Mouse (Mus musculus): ENCODE data around the gene Zfp296. TPM values are rescaled to one million over a fixed set of nuclear protein-coding genes. Genes with fewer than 3 reads are reported as not detected.
A peak's percentile ranks its signal among the peaks of the same experiment; 100 is the strongest.

Gene Zfp296
- polyA plus RNA-seq, 1 experiment from 2014 or later = 0.34 TPM

DNA sequence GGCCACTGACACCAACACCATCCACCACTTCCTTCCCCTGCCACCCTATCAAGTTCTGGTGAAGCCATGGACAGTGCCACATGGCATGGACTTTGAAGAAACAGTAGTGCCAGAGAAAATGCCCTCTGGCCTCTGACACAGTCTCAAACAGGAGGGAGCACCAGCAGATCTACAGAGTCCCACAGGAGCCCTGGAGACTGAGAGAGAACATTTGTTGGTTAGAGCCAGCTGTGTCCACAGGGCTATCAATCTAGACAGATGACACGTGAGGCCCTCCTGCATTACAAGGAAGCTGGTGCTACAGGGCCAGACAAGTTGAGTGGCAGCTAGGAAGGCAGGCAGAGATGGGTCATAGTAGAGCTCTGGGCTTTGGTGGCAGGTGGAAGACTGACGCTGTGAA, 24.6 kb upstream of the Zfp296 start:
- Histone ChIP-seq H3K4me3 (replicated peaks) (no peak overlapping the region), H3K9me3 (no peaks in the 10 kb centered on the region), H3K4me2 (no peak overlapping the region), H3K4me1 (peaks cover 12% of the 10 kb centered on the region; the same call in 1 of the 2 replicates), H3K9ac (no peak overlapping the region), H3K36me3 (replicated peaks) (peaks cover 32% of the 10 kb centered on the region), H3K27ac (no peak overlapping the region), H3K27me3 (no peaks in the 10 kb centered on the region)
- ATAC-seq (ENCODE audit: low FRiP score) = no peak
- 85% methylated on average over 2 of the region's 2 CpGs for WGBS

DNA sequence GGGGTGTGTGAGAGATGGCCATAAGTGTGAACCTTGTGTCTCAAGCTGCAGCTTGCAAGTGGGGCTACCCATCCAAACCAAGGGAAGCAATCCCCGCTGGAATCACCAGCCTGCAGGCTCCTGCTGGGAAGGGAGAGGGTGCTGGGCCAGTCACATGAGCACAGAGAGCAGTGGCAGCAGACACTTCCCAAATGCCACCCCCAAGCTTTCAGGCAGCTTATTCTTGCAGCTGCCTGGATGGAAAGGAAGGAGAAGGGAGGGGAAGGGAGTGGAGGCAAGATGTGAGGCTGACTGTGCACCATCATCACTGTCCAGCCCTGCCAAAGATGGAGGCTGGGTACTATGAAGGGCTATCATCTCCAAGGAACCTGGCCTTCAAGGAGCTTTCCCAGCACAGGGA, 22.9 kb upstream of the Zfp296 start:
- Histone ChIP-seq H3K4me2 (no peak overlapping the region), H3K36me3 (replicated peaks) (peaks cover 40% of the 10 kb centered on the region), H3K9ac (no peak overlapping the region), H3K9me3 (no peaks in the 10 kb centered on the region), H3K27me3 (no peaks in the 10 kb centered on the region), H3K4me1 (peaks cover 18% of the 10 kb centered on the region), H3K4me3 (replicated peaks) (no peak overlapping the region), H3K27ac (no peak overlapping the region)
- ATAC-seq (ENCODE audit: low FRiP score) = no peak
- WGBS = 89% methylated on average over 1 of the region's 1 CpGs

DNA sequence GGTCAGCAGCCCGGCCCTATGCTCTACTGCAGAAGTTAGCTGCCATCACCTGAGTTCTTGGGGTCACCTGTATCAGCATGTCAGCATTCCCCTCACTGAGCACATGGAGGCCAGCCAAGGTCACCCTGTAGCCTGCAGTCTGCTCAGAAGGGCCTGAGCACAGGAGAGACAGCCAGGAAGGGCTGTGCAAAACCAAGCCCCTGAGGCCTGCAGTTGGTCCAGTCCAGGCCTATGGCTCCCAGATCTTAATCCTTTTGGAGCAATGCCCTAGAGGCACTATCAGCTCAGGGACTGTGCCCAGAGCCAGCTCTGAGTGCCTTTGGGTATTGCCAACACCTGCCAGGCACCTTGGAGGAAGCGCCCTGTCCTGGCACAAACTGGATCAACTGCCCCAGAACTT, 20.0 kb upstream of the Zfp296 start:
- Histone ChIP-seq H3K36me3 (replicated peaks) (peaks cover 40% of the 10 kb centered on the region), H3K27me3 (no peaks in the 10 kb centered on the region), H3K9me3 (no peaks in the 10 kb centered on the region), H3K4me1 (peaks cover 42% of the 10 kb centered on the region), H3K4me2 (no peak overlapping the region), H3K4me3 (replicated peaks) (no peak overlapping the region), H3K27ac (no peak overlapping the region), H3K9ac (no peak overlapping the region)
- 97% methylated on average over 2 of the region's 2 CpGs for WGBS
- no peak for ATAC-seq (ENCODE audit: low FRiP score)

DNA sequence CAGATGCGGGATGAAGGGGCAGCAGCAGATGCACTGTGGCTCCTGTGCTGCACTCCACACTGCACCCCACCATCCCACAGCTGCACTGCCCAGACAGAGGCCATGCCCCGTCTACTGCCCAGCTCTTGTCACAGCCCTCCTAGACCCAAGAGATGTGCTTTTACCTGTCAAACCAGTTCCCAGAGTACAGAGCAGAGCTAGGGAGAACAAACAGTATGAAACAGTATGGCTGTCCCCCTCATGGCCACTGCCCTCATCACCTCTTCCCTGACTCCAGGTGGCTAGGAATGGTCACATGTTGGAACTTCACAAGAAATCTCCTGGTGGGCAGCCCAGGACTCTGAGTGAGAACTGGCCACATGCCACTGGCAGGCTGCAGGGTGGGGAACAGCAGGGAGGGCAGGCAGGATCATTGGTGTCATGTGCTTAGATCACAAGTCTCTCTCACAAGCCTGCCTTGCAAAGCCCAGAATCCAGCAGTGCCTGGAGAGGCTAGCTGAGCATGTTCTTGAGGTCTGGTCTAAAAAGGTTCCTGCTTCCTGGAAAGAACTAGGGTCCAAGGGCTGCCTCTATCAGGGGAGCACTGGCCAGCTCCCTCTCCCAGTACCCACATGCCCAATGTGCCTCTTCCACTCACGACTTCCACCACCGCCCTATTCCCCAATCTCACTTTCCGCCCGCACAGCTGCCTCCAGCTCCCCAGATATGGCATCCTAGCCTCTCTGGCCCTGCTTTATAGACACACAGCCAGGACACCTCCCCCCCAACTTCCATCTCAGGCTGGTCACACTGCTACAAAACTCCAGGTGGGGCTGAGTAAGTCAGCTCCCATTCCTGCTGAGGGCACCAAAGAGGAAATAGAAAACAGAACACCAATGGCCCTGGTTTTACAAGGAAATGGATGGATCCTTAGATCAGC, 18.8 kb upstream of the Zfp296 start:
- no peak overlapping the region for H3K27ac ChIP-seq
- H3K4me3 ChIP-seq (replicated peaks) = no peak overlapping the region
- H3K9me3 ChIP-seq = no peaks in the 10 kb centered on the region
- peaks cover 42% of the 10 kb centered on the region for H3K4me1 ChIP-seq
- ATAC-seq (ENCODE audit: low FRiP score) = no peak
- H3K36me3 ChIP-seq (replicated peaks) = peaks cover 31% of the 10 kb centered on the region
- H3K9ac ChIP-seq = peak overlapping the region; percentile 44; the same call in 1 of the 2 replicates
- WGBS = 93% methylated on average over 6 of the region's 6 CpGs
- H3K4me2 ChIP-seq = peak overlapping the region; percentile 10; the same call in 1 of the 2 replicates
- no peaks in the 10 kb centered on the region for H3K27me3 ChIP-seq

DNA sequence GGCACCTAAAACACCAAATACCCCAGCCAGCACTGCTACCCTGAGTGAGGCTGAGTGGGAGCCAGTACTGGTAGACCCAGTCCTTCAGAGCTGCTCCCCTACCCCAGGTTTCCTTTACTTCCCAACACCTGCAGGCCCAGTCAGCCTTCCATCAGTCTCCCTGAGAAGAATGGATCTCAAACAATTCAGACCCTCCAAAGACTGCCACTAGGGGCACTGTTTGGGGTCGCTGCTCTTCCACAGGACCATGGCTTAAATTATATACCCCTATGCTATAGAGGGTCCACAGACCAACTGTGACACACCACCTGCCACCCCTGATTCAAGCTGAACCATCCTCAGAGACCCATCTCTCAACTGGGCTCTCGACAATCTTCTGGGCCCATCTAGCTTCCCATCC, 18.1 kb upstream of the Zfp296 start:
- WGBS = 39% methylated on average over 2 of the region's 2 CpGs
- Histone ChIP-seq H3K4me3 (replicated peaks) (no peak overlapping the region), H3K4me2 (peak overlapping the region; percentile 99; the same call in 1 of the 2 replicates), H3K27ac (no peak overlapping the region), H3K36me3 (replicated peaks) (peaks cover 24% of the 10 kb centered on the region), H3K9ac (0 out of 2 replicates have a peak overlapping the region, but pooled peaks have one; percentile 44), H3K4me1 (peaks cover 48% of the 10 kb centered on the region), H3K9me3 (no peaks in the 10 kb centered on the region), H3K27me3 (no peaks in the 10 kb centered on the region)
- no peak for ATAC-seq (ENCODE audit: low FRiP score)

DNA sequence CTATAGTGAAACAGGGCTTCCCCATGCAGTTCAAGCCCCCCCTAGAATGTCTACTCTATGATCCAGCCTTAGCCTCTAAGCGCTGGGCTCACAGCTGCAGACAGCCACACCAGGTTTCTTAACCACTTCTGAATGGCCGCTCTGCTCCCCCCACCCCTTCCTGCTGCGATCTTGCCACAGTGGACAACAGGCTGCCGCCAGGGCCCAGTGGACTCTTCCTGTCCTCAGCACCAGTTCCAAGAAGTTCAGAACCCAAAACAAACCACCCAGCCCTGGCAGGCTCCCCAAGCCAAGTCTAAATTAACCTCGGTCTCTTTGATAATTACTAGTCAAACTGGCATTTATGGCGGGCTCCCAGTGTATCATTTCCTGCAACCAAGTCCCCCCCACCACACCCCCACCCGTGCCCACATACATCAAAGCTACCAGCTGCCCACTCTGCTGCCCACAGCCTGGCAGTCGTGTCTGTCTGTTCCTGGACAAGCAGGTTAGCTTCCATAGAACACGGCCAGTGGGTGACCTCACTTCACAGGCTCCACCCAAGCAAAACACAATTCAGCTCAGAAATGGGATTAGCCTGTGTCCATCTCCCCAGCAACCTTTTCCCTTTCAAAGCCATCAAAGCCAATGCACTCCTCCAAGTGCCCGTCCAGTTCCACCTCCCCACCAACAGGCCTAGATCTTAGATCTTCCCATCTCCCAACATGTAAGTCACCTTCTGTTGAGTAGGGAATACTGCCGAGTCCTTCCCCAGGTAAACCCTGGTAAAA, 16.4 kb upstream of the Zfp296 start:
- Histone ChIP-seq H3K4me3 (replicated peaks) (peak overlapping the region; percentile 98), H3K4me2 (peak overlapping the region; percentile 99), H3K27me3 (no peaks in the 10 kb centered on the region), H3K4me1 (peaks cover 48% of the 10 kb centered on the region), H3K9ac (peak overlapping the region; percentile 96), H3K36me3 (replicated peaks) (peaks cover 32% of the 10 kb centered on the region), H3K9me3 (peaks cover 6% of the 10 kb centered on the region; the same call in 1 of the 2 replicates), H3K27ac (no peak overlapping the region)
- WGBS = 23% methylated on average over 11 of the region's 11 CpGs
- no peak for ATAC-seq (ENCODE audit: low FRiP score)

DNA sequence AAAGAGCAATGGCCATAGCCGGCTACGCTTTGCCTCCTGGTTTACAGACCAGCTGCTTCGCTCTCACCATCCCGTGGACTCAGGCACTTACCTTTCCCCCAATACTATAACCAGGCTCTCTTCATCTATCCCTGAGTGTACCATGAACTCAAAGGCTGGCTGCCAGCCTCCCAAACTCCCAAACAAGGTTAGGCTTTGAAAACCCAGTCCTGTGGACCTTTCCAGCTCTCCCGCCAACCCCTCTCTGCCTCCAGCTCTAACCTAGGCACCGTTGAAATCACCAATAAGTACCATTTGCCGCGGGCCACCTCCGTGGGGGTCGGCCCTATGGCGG, 15.7 kb upstream of the Zfp296 start:
- peaks cover 6% of the 10 kb centered on the region; the same call in 1 of the 2 replicates for H3K9me3 ChIP-seq
- H3K9ac ChIP-seq = peak overlapping the region; percentile 96
- H3K27ac ChIP-seq = peak overlapping the region; percentile 92
- peak overlapping the region; percentile 99 for H3K4me2 ChIP-seq
- peak overlapping the region; percentile 98 for H3K4me3 ChIP-seq (replicated peaks)
- ATAC-seq (ENCODE audit: low FRiP score) = no peak
- H3K27me3 ChIP-seq = no peaks in the 10 kb centered on the region
- under 1% methylated on average over 11 of the region's 11 CpGs for WGBS
- peaks cover 33% of the 10 kb centered on the region for H3K36me3 ChIP-seq (replicated peaks)
- peaks cover 46% of the 10 kb centered on the region for H3K4me1 ChIP-seq

DNA sequence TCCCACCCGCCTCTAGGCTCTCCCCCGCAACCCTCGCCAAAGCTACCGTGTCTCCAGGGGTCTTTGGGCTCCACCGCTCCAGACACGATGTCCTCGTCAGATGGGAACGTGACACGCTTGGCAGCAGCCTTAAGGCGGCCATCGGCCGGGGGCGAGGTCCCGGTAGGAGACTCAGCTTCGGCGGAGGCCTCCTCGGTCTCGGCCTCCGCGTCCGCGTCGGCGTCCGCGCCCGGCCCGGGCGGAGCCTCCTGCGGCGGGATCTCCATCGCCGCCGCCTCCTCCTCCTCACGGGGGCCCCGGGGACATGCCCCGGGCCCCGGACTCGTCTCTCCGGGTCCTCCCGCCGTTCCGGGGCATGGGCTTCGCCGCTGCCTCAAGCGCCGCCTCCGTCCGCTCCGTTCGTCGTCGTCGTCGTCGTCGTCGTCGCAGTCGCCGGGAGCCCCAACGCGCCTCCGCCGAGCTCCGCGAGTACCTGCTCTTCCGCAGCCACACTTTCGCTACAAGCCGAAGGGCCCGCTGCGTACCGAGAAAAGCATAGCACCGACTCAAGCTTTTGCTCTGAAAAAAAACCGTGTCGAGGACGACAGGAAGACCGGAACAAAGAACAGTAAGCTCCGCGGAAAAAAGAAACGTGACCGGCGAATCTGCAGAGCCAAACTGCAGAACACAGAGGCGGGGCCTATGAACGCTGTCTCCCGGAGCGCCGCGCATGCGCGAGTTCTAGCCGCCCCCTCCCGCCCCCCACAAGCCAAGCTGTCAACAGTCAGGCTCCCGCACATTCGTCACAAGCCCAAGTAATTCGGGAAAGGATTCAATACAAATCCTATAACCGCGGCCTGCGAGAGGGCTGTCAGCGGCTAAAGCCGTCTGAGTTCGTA, 15.1 kb upstream of the Zfp296 start:
- Histone ChIP-seq H3K36me3 (replicated peaks) (peaks cover 32% of the 10 kb centered on the region), H3K9ac (peak overlapping the region; percentile 96), H3K27ac (peak overlapping the region; percentile 92), H3K27me3 (no peaks in the 10 kb centered on the region), H3K4me3 (replicated peaks) (peak overlapping the region; percentile 98), H3K9me3 (peaks cover 6% of the 10 kb centered on the region; the same call in 1 of the 2 replicates), H3K4me1 (peaks cover 46% of the 10 kb centered on the region), H3K4me2 (peak overlapping the region; percentile 99)
- under 1% methylated on average over 101 of the region's 102 CpGs for WGBS
- ATAC-seq (ENCODE audit: low FRiP score) = peak; percentile 90

DNA sequence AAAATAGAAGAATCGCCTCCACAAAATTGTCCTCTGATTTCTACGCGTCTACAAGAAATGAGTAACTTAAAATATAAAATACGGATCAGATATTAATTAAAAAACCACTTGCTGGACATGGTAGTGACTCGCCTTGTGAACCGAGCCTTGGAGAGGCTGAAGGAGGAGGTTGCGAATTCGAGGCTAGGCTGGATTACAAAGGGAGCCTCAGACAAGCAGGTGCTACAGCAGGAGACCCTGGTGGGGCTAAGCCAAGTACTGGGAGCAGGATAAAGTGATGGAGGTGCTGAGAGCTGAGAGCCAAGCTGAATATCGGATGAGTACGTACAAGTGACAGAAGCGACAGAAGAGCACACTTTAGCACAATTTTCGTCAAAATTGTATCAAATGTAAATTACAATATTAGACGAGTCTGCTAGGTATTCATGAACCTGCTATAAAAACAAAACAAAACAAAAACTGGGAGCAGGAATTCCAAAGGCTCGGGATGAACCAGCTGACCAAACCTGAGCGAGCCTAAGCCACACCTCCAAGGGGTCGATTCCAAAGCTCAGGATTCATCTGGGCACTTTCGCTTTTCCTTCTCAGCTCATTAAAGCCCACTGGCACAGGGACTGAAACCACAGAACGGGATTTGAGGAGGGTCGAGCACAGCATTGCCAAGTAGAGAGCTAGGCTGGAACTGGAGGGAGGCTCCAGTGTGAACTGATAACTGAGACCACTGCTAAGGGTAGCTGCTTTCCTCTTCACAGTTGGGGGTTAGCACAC, 14.3 kb upstream of the Zfp296 start, which contains the start of gene Ppp1r37:
Gene Ppp1r37 (minus strand): TSS at position 434 of the 768 bp plus-strand sequence.
- peak; percentile 48 for ATAC-seq (ENCODE audit: low FRiP score)
- H3K4me1 ChIP-seq = peaks cover 46% of the 10 kb centered on the region

DNA sequence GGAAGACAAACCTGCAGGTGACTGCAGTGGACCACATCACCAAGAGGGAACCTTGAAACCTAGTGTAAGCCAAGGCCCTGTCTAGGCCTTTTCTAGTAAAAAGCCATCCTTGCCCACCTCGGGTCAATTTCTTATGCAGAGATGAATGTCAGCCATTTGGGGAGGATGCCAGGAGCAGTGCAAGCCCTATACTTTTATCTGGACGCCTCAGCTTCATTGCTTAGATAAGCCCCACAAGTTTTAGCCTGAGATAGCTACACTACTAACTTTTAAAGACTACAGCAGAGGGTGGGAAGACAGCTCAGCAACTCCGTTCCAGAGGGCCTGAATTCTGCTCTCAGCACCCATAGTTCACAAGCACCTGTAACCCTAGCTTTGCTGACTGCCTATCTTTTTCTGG, 13.2 kb upstream of the Zfp296 start:
- no peak overlapping the region for H3K4me3 ChIP-seq (replicated peaks)
- no peak overlapping the region for H3K27ac ChIP-seq
- H3K9me3 ChIP-seq = peaks cover 6% of the 10 kb centered on the region; the same call in 1 of the 2 replicates
- no peak for ATAC-seq (ENCODE audit: low FRiP score)
- H3K36me3 ChIP-seq (replicated peaks) = peaks cover 32% of the 10 kb centered on the region
- no peaks in the 10 kb centered on the region for H3K27me3 ChIP-seq
- peaks cover 36% of the 10 kb centered on the region for H3K4me1 ChIP-seq
- WGBS = 83% methylated on average over 3 of the region's 3 CpGs
- 0 out of 2 replicates have a peak overlapping the region, but pooled peaks have one; percentile 99 for H3K4me2 ChIP-seq
- H3K9ac ChIP-seq = no peak overlapping the region

More for the DNA sequence above, 14.3 kb upstream of the Zfp296 start, which contains the start of gene Ppp1r37:
- peak within 1 kb of the TSS; percentile 96 for H3K9ac ChIP-seq
- peaks cover 6% of the 10 kb centered on the region; the same call in 1 of the 2 replicates for H3K9me3 ChIP-seq
- peak within 1 kb of the TSS; percentile 98 for H3K4me3 ChIP-seq (replicated peaks)
- peaks cover 34% of the 10 kb centered on the region for H3K36me3 ChIP-seq (replicated peaks)
- peak within 1 kb of the TSS; percentile 99 for H3K4me2 ChIP-seq
- no peaks in the 10 kb centered on the region for H3K27me3 ChIP-seq
- peak within 1 kb of the TSS; percentile 92 for H3K27ac ChIP-seq
- WGBS = 2% methylated on average over 19 of the region's 19 CpGs

DNA sequence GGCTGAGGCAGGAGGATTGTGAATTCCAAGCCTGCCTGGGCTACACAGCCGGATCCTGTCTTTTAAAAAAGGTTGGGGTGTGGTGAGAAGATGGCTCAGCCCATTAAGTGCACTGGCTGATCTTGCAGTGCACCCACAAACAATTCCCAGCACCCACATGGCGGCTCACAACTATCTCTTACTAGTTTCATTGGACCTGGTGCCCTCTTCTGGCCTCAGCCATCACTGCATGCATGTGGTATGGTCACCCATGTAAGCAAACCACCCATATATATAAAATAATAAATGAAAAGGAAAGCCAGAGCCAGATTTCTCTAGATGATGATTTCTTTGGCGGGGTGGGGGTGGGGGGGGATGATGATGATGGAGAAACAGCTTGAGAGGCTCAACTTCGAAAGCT, 12.6 kb upstream of the Zfp296 start:
- no peak overlapping the region for H3K4me3 ChIP-seq (replicated peaks)
- peaks cover 30% of the 10 kb centered on the region for H3K4me1 ChIP-seq
- no peak overlapping the region for H3K4me2 ChIP-seq
- 90% methylated on average over 4 of the region's 4 CpGs for WGBS
- H3K9ac ChIP-seq = no peak overlapping the region
- peaks cover 38% of the 10 kb centered on the region for H3K36me3 ChIP-seq (replicated peaks)
- peaks cover 6% of the 10 kb centered on the region; the same call in 1 of the 2 replicates for H3K9me3 ChIP-seq
- no peak overlapping the region for H3K27ac ChIP-seq
- ATAC-seq (ENCODE audit: low FRiP score) = no peak
- H3K27me3 ChIP-seq = no peaks in the 10 kb centered on the region

Data from forebrain, embryonic 12.5 days (tissue).